Mouse (Mus musculus) cerebellum, adult 2 months (tissue): ENCODE measurements around the gene Bbx.

Experiments
- CTCF ChIP-seq: fragments of 200-500 bp; IDR thresholded peaks from 2 replicates; pipeline ENCODE4 v1.5.1; 2011; ENCODE audit warnings: low read depth, mild to moderate bottlenecking, control low read depth, low read length, moderate library complexity, borderline replicate concordance; ENCODE audit not compliant: insufficient read depth
- POLR2A ChIP-seq: fragments of 200-500 bp; IDR thresholded peaks from 2 replicates; pipeline ENCODE4 v1.6.1; 2011; ENCODE audit warnings: low read length, control low read depth, borderline replicate concordance; ENCODE audit not compliant: insufficient read depth

DNA sequence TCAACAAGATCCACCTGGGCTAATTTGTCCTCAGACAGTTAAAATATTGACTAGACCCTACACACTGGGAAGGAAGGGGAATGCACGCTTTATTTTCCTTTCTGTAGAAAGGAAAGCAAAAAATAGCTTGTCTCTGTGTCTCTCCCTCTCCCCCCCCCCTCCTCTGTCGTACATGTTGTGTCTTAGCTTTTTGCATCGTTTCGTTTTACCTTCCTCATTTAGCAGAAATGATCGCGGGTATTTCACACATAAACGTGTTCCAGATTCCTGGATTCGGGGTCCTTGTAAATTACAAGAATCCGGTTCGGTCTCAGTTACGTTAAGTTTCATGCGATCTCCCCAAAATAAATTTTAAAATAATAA, 1.7 kb downstream of the Bbx start:
- no peak for TF ChIP-seq CTCF
- TF ChIP-seq POLR2A, result no peak
